Mouse (Mus musculus) cerebellum, adult 2 months (tissue): Measurements from ENCODE around the gene Bicc1.

ENCODE experiments used
- CTCF ChIP-seq: fragments of 200-500 bp; IDR thresholded peaks from 2 replicates; pipeline ENCODE4 v1.5.1; 2011; ENCODE audit warnings: low read depth, mild to moderate bottlenecking, control low read depth, low read length, moderate library complexity, borderline replicate concordance; ENCODE audit not compliant: insufficient read depth
- POLR2A ChIP-seq: fragments of 200-500 bp; IDR thresholded peaks from 2 replicates; pipeline ENCODE4 v1.6.1; 2011; ENCODE audit warnings: low read length, control low read depth, borderline replicate concordance; ENCODE audit not compliant: insufficient read depth

- TF ChIP-seq POLR2A, result no peak
- TF ChIP-seq CTCF, result no peak
These were observed 28.2 kb downstream of the Bicc1 start for GRCm38 (mm10) chr10:71131333-71131732.
